Mouse (Mus musculus): ENCODE measurements around the gene Psma2. TPM values are rescaled to one million over a fixed set of nuclear protein-coding genes. Genes with fewer than 3 reads are reported as not detected.

The Psma2 gene
- total RNA-seq, 2 experiments from 2014 or later: 54.6 to 55.8 TPM

Other genes starting within 250 kb of the Psma2 start
- under 1 TPM in 1 of 2 experiments, not detected in 1; 0.25 TPM for gene Hecw1, start 90.0 kb upstream of the Psma2 start, total RNA-seq (2021)
- gene Mrpl32, start 75 bp upstream of the Psma2 start, total RNA-seq (2021): 10 to 100 TPM; 40.8 to 41.5 TPM
- gene AW209491, start 16.9 kb downstream of the Psma2 start, total RNA-seq (2021): 1 to 10 TPM; 9.5 to 10.0 TPM

Measured in gastrocnemius, postnatal 14 days (tissue).